Mouse (Mus musculus) cerebellum, adult 2 months (tissue): ENCODE data around the gene Nt5c3.

Source experiments
- CTCF ChIP-seq: fragments of 200-500 bp; IDR thresholded peaks from 2 replicates; pipeline ENCODE4 v1.5.1; 2011; ENCODE audit warnings: low read depth, mild to moderate bottlenecking, control low read depth, low read length, moderate library complexity, borderline replicate concordance; ENCODE audit not compliant: insufficient read depth
- POLR2A ChIP-seq: fragments of 200-500 bp; IDR thresholded peaks from 2 replicates; pipeline ENCODE4 v1.6.1; 2011; ENCODE audit warnings: low read length, control low read depth, borderline replicate concordance; ENCODE audit not compliant: insufficient read depth

GRCm38 (mm10) chr6:56934366-56934765, 10.6 kb upstream of the Nt5c3 start:
- TF ChIP-seq CTCF (no peak), POLR2A (no peak)
